Mouse (Mus musculus) layer of hippocampus, adult 9-10 months (tissue): Measurements from ENCODE around the gene Trim34b.
A peak's percentile ranks its signal among the peaks of the same experiment; 100 is the strongest.
"Not testable (repeated sequence)": the region's sequence is repeated elsewhere in the genome, so short reads cannot be mapped to it uniquely, and the experiment has no call there.

Experiments
- DNase-seq: peaks from one replicate; pipeline ENCODE4 v3.0.0; 2022; ENCODE audit warnings: low spot score

The Trim34b gene

DNA sequence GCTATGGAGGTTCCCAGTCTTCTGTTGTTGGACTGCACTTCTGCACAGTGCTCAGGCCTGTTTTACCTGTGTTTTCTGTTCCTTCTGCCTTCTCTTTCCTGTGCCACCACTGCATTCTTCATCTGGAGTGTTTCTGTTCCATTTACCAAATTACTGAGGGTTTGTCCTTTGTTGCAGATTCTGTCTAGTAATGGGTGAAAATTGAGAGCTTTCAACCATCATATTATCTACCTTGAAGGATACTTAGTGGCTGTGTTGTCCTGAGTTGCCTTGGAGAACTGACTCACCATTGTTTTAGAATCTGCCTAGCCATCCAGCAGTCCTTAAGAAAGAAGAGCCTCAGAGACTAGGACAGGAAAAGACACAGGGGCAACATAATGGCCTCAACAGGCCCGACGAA lies at the start of gene Trim34b:
Gene Trim34b (plus strand): TSS at position 301 of the 400 bp plus-strand sequence.
- not testable (repeated sequence) for DNase-seq

- DNase-seq = not testable (repeated sequence)
Observed at GRCm38 (mm10) chr7:104287576-104288443, 41.5 kb upstream of the Trim34b start, which contains the start of gene Trim5. Gene Trim5 (minus strand): TSS chr7:104288094.

DNA sequence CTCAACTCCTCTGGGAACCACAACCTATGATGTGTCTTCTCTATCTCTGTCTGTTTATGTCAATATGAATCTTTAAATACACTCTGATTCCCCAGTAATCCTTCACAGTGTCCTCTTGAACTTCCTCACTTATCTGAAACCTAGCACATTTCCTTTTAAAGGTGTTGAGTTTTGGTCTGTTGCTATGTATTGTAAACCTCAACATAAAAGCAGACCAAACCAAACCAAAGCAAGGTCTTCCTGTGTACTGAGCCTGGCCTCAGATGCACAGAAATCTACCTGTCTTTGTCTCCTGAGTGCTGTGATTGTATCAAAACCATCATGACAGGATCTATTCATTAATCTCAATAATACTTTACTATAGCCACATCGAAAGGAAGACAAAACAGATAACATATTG lies 38.6 kb upstream of the Trim34b start:
- no peak for DNase-seq

- no peak for DNase-seq
Observed at GRCm38 (mm10) chr7:104291638-104292400, 37.5 kb upstream of the Trim34b start.

DNA sequence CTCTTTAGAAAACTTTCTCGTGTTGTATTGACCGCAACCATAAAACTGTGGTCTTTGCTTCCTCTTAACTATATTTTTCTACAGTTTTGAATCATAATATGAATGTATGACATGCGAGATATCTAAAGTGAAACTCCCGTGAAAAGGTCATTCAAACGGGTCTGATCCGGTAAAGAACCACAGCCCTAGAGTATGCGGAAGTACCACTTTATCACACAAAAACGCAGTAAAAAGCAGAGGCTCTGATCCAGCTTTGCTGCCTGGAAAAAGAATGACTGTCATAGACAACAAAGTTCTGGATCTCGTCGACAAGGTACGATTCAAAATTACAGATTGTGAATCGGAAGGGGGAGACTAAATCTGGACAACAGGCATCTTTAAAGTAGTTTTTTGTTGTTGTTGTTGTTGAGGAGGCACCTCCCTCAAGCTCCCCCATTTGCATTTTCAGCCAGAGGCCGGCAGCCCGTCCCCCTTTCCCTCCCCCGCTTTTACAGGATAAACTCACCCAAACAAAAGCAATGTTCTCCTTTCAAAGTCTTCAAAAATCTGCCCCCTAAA lies 14.4 kb upstream of the Trim34b start:
- DNase-seq = no peak

GRCm38 (mm10) chr7:104315369-104316080 lies 13.7 kb upstream of the Trim34b start, which contains the start of gene Trim12a:
Gene Trim12a (minus strand): TSS chr7:104315466.
- not testable (repeated sequence) for DNase-seq

GRCm38 (mm10) chr7:104322028-104322427 lies 7.2 kb upstream of the Trim34b start:
- DNase-seq = no peak

- not testable (repeated sequence) for DNase-seq
Observed at GRCm38 (mm10) chr7:104335547-104335946, 6.3 kb downstream of the Trim34b start.

DNA sequence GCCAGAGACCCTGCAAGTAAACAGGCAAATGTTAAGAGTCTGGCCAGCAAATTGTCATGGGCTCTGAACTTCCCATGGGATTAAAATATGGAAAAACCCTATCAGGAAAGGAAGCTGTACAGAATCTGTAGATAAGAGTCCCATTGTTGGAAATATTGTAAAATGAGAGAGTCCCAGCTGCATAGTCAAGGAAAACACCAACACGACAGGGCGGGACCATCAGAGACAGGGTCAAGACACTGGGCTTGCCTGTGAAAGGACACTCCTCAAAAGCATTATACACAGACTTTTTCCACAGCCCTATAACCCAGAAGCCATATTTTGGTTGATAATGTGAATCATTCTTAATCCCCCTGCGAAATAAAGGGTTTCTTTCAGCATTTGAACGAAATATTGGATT lies 11.5 kb downstream of the Trim34b start:
- not testable (repeated sequence) for DNase-seq

GRCm38 (mm10) chr7:104348043-104348442 lies 18.8 kb downstream of the Trim34b start:
- DNase-seq = not testable (repeated sequence)

GRCm38 (mm10) chr7:104352717-104353599 lies 23.7 kb downstream of the Trim34b start, which contains the start of gene Trim12c:
Gene Trim12c (minus strand): TSS chr7:104353362.
- DNase-seq = peak; percentile 13

GRCm38 (mm10) chr7:104353600-104353967 lies 24.3 kb downstream of the Trim34b start:
- no peak for DNase-seq

DNA sequence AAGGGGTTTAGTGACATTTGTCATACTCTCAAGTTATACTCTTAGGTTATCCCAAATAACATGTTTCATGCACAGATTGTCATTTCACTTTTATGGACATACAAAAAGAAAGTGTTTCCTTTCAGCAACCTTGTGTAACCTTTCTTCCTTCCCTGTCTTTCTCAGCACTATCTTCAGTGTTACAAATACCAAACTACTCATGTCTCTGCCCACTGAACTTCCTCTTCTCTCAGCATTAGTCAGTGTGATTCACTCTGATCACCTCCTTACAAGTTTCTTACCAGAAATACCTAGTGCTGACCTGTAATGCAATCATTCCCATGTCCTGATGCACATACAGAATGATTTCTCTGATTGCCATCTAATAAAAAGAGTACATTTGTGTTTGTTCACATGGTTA lies 37.1 kb downstream of the Trim34b start:
- no peak for DNase-seq

GRCm38 (mm10) chr7:104369736-104370414 lies 40.6 kb downstream of the Trim34b start, which contains the start of gene Trim30b:
Gene Trim30b (minus strand): TSS chr7:104369884.
- no peak for DNase-seq
